Mouse (Mus musculus) G1E (cell line): ENCODE measurements at regions not wholly inside any gene's neighbourhood (a gene's known extent, or its start where the extent isn't known, plus 50 kb on each side); places are given as distances from the start of the nearest gene placed in this dataset.

ENCODE experiments used
- ATAC-seq: 2 replicates; pipeline ENCODE4 v1.8.0; 2016; ENCODE audit warnings: mild to moderate bottlenecking; ENCODE audit not compliant: insufficient number of reproducible peaks, poor library complexity, low FRiP score, severe bottlenecking; ENCODE audit errors: extremely low read depth
- DNase-seq: peaks from one replicate; pipeline ENCODE4 v3.0.0; 2012; ENCODE audit warnings: low spot score
- H3K27me3 ChIP-seq: 2 replicates; pipeline ENCODE4 v1.6.1; 2012; ENCODE audit warnings: mild to moderate bottlenecking, low read length, inconsistent platforms; ENCODE audit not compliant: insufficient read depth
- H3K36me3 ChIP-seq: replicated peaks from 2 replicates; pipeline ENCODE3; 2012; ENCODE audit warnings: mild to moderate bottlenecking, inconsistent platforms
- H3K4me1 ChIP-seq: 2 replicates; pipeline ENCODE4 v1.6.1; 2012; ENCODE audit warnings: low read depth, low read length, inconsistent platforms, mixed read lengths; ENCODE audit not compliant: insufficient read depth
- H3K4me3 ChIP-seq: 2 replicates; pipeline ENCODE4 v1.5.1; 2012; ENCODE audit warnings: low read depth, mild to moderate bottlenecking, inconsistent platforms, low read length, moderate library complexity, mixed read lengths
- H3K9me3 ChIP-seq: replicated peaks from 2 replicates; pipeline ENCODE4 v1.6.1; 2012; ENCODE audit warnings: inconsistent platforms
- CTCF ChIP-seq: IDR thresholded peaks from 2 replicates; pipeline ENCODE4 v1.5.1; 2012; ENCODE audit warnings: low read depth, low read length, inconsistent platforms, mixed read lengths
- GATA1 ChIP-seq: IDR thresholded peaks from 2 replicates; pipeline ENCODE4 v1.6.1; 2012; ENCODE audit warnings: borderline replicate concordance, low read length, inconsistent platforms, mixed read lengths
- GATA2 ChIP-seq: IDR thresholded peaks from 2 replicates; pipeline ENCODE4 v1.6.1; 2012; ENCODE audit warnings: low read depth, low read length, inconsistent platforms, borderline replicate concordance
- POLR2AphosphoS5 ChIP-seq: IDR thresholded peaks from 2 replicates; pipeline ENCODE4 v1.6.1; 2012; ENCODE audit warnings: low read depth, low read length, inconsistent platforms; ENCODE audit not compliant: insufficient replicate concordance
- TAL1 ChIP-seq: conservative IDR thresholded peaks from 2 replicates; pipeline ENCODE4 v1.6.1; 2012; ENCODE audit warnings: low read depth, low read length, inconsistent platforms, mixed read lengths

DNA sequence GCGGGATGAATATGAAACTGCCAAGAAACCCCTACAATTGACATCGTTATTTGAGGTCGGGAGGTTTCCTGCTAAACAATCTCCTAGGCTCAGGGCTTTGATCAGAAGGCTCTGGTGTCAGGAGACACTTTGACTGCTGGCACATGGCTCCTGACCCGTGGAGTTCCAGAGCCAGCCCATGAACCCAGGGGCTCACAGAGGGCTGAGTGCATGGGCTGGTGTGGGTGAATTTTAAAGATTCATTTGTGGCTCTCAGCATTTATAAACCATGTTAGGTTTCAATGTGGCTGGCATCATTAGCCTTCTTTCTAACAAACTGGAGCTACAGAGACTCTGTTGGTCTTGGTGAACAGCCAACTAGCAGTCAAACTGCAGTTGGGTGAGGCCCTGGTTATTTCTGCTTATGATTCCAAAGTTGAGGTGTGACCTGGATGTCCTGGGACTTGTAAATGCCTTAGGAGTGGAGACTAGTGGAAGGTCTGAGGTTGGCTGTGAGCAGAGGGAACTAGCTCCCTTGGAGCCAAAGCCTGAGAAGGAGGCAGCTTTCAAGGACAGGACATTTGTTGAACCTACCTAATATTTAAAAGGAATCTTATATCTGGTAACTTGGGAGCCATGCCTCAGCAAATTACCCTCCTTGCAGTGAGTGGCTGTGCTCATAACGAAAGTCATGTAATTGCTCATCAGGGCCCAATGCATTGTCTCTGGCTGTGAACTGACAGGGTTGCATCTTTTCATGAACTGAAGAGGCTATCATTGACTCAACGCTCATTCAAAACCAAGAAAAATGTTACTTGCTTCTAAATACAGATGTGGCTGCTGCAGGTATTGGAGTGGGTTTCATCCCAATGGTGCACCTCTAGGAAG is 108.0 kb upstream of the Mki67 start:
- no peaks in the 10 kb centered on the region for H3K4me1 ChIP-seq
- DNase-seq (no peak), ATAC-seq (no peak)
- no peak overlapping the region for H3K4me3 ChIP-seq
- H3K36me3 ChIP-seq, result no peaks in the 10 kb centered on the region
- H3K27me3 ChIP-seq, result no peaks in the 10 kb centered on the region
- H3K9me3 ChIP-seq, result peaks cover 29% of the 10 kb centered on the region
- TF ChIP-seq GATA1, result no peak
- TF ChIP-seq CTCF, result no peak
- TF ChIP-seq TAL1, result no peak
- TF ChIP-seq POLR2AphosphoS5, result no peak
- TF ChIP-seq GATA2, result no peak

DNA sequence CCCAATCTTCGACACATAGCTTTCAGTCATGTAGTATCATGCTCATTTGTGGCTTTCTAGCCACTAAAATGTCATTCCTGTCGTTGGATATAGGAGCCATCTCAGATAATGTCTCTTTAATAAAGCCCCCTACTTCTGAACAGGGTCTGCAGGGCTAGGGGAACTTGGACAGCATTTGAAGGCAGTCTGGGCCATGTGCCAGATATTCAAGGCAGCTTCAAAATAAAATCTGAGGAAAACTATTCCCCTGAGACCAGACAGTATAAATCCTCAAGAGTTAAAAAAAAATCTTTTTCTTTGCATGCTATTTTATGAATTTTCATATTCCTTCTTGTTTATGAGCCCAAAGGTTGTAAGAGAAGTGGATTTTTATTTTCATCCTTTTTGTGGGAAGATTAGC is 113.1 kb upstream of the Mki67 start:
- no peaks in the 10 kb centered on the region for H3K27me3 ChIP-seq
- DNase-seq (no peak), ATAC-seq (no peak)
- no peaks in the 10 kb centered on the region for H3K4me1 ChIP-seq
- H3K9me3 ChIP-seq, result peaks cover 44% of the 10 kb centered on the region
- H3K4me3 ChIP-seq, result no peak overlapping the region
- no peak for TF ChIP-seq GATA1
- TF ChIP-seq GATA2, result no peak
- no peak for TF ChIP-seq CTCF
- no peak for TF ChIP-seq TAL1
- TF ChIP-seq POLR2AphosphoS5, result no peak
- H3K36me3 ChIP-seq, result no peaks in the 10 kb centered on the region

DNA sequence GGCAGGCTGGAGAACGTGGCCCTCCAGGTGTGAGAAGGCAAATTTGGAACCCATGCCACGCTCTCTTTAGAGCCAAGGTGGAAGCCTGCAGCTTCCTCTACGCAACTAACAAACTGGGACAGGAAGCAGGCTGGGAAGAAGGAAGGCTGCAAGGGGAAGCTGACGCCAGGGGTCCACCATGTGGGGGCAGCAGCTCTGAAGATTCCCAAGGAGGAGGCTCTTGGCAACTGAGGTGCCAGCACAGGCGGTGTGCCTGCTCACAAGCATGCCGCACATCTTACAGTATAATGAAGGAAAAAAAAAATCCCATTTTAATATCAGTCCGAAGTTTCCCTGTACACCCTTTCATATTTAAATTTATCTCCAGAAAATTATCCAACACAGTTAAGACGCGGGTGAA is 117.3 kb upstream of the Mki67 start:
- DNase-seq, result no peak
- H3K27me3 ChIP-seq, result no peaks in the 10 kb centered on the region
- no peak for ATAC-seq
- TF ChIP-seq GATA1, result no peak
- TF ChIP-seq POLR2AphosphoS5, result no peak
- no peak for TF ChIP-seq GATA2
- TF ChIP-seq CTCF, result no peak
- no peak for TF ChIP-seq TAL1
- no peaks in the 10 kb centered on the region for H3K4me1 ChIP-seq
- no peak overlapping the region for H3K4me3 ChIP-seq
- H3K9me3 ChIP-seq, result peaks cover 60% of the 10 kb centered on the region
- H3K36me3 ChIP-seq, result no peaks in the 10 kb centered on the region

DNA sequence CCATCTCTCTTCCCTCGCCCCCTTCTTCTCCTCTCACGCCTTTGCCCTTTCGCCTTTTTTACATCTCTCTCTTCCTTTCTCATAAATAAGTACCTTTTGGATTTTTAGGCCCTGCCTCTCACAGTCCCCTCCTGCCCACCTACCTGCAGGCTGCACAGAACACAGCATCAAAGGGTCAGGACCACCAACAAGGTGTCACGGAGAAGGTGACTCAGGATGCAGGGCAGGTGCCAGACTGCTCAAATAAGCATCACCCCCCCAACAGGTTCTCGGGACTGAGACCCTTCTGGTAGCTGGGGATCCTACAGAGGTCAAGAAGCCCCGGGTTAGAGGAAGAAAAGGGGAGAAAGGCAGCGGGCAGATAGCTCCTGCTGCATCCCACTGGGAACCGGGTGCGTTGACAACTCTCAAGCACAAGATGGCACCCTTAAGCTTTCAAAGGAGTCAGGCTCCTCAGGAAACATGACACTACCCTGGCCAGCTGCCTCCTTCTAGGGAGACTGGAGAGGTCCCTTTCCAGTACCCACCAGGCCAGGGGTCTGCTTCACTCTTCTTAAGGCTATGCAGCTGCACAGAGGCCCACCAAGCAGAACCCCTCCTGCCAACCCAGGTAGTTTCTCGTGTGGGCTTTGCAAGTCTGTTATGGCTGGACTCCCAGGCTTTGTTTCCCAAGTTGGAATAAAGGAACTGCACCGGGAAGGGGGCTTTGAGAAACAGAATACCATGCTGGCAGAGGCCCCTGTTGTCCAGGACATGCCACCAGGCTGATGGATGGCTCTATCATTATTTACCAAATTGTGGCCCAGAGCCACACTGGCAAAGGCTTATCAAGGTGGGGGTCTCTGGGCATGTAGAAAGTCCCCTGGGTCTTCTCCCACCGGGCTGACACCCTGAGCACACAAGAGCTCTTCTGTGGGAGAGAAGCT is 120.9 kb upstream of the Mki67 start:
- peaks cover 71% of the 10 kb centered on the region for H3K9me3 ChIP-seq
- TF ChIP-seq CTCF (no peak), GATA1 (no peak), GATA2 (no peak), POLR2AphosphoS5 (no peak), TAL1 (no peak)
- H3K27me3 ChIP-seq, result no peaks in the 10 kb centered on the region
- H3K36me3 ChIP-seq, result no peaks in the 10 kb centered on the region
- no peak for DNase-seq
- no peak overlapping the region for H3K4me3 ChIP-seq
- H3K4me1 ChIP-seq, result no peaks in the 10 kb centered on the region
- no peak for ATAC-seq

DNA sequence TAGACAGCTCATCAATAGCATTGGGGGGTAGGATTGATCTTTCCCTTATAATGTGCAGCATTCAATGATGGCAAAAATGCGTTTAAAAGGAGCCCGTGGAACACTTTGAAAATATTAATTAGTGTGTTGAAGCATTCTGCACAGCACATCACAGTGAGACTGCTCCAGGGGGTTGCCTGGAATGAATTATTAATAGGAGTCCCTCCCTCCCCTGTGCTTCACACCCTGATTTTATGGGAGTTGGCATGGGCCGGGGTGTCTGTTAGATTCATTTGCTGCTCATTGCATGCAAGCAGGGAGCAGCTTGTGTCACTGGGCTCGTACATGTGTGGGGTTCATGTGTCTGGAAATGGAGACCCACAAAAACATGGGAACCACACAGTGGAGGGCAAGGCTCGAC is 127.9 kb upstream of the Mki67 start:
- ATAC-seq (no peak), DNase-seq (no peak)
- Histone ChIP-seq H3K4me1 (no peaks in the 10 kb centered on the region), H3K27me3 (no peaks in the 10 kb centered on the region), H3K4me3 (no peak overlapping the region), H3K9me3 (peaks cover 71% of the 10 kb centered on the region), H3K36me3 (no peaks in the 10 kb centered on the region)
- TF ChIP-seq GATA1 (no peak), CTCF (no peak), TAL1 (no peak), GATA2 (no peak), POLR2AphosphoS5 (no peak)

DNA sequence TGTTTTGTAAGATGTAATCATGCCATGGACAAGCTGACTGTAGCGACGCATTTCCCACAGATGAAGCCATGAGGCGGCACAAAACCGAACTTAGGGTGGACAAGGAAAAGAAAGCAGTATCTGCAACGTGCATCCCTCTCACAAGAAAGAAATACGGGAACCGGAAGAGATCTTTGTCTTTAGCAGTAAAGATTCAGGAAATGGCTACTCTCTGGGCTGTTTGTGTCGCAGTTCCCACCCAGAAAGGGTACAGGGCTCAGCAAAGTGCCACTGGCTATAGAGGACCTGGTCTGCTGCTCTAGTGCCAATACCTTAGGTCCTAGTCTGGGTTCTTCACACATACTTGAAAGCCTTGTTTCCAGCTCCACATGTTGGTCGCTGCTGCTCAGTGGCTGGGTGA is 131.1 kb upstream of the Mki67 start:
- Histone ChIP-seq H3K4me3 (no peak overlapping the region), H3K4me1 (no peaks in the 10 kb centered on the region), H3K9me3 (peaks cover 67% of the 10 kb centered on the region), H3K36me3 (no peaks in the 10 kb centered on the region), H3K27me3 (no peaks in the 10 kb centered on the region)
- DNase-seq, result no peak
- no peak for ATAC-seq
- TF ChIP-seq POLR2AphosphoS5 (no peak), GATA2 (no peak), CTCF (no peak), GATA1 (no peak)
